Mouse (Mus musculus) forebrain, embryonic 15.5 days (tissue): ENCODE results near the gene Pkd2l1. TPM values are rescaled to one million over a fixed set of nuclear protein-coding genes. Genes with fewer than 3 reads are reported as not detected.
A peak's percentile ranks its signal among the peaks of the same experiment; 100 is the strongest.

Source experiments
- ATAC-seq: fragments of 200-750 bp; cut with Nextera tagmentation; replicated peaks from 2 replicates; pipeline ENCODE4 v1.8.0; 2017; ENCODE audit warnings: mild to moderate bottlenecking, moderate TSS enrichment, moderate library complexity
- H3K27ac ChIP-seq: fragments of 300-500 bp; sonication (generic); replicated peaks from 2 replicates; pipeline ENCODE4 v1.5.1; 2015; ENCODE audit warnings: mild to moderate bottlenecking, inconsistent platforms
- H3K27me3 ChIP-seq: fragments of 300-500 bp; sonication (generic); 2 replicates; pipeline ENCODE4 v1.6.1; 2015; ENCODE audit warnings: inconsistent platforms
- H3K36me3 ChIP-seq: fragments of 300-500 bp; sonication (generic); 2 replicates; pipeline ENCODE4 v1.6.1; 2015; ENCODE audit warnings: mild to moderate bottlenecking, inconsistent platforms
- H3K4me1 ChIP-seq: fragments of 300-500 bp; sonication (generic); 2 replicates; pipeline ENCODE4 v1.6.1; 2015; ENCODE audit warnings: inconsistent platforms
- H3K4me2 ChIP-seq: fragments of 300-500 bp; sonication (generic); replicated peaks from 2 replicates; pipeline ENCODE4 v1.6.1; 2015; ENCODE audit warnings: mild to moderate bottlenecking, inconsistent platforms
- H3K4me3 ChIP-seq: fragments of 300-500 bp; sonication (generic); 2 replicates; pipeline ENCODE4 v1.5.1; 2015; ENCODE audit warnings: mild to moderate bottlenecking, inconsistent platforms
- H3K9ac ChIP-seq: fragments of 300-500 bp; sonication (generic); replicated peaks from 2 replicates; pipeline ENCODE4 v1.6.1; 2015; ENCODE audit warnings: mild to moderate bottlenecking, inconsistent platforms
- H3K9me3 ChIP-seq: fragments of 300-500 bp; sonication (generic); 2 replicates; pipeline ENCODE4 v1.6.1; 2016; ENCODE audit warnings: inconsistent platforms
- WGBS: fragments of 180-500 bp; shearing (Covaris S2); methylation state at CpG from one replicate; pipeline ENCODE4 v1.1.7; 2015; ENCODE audit warnings: mixed read lengths; 5-methylcytosine and 5-hydroxymethylcytosine counted together
- polyA plus RNA-seq: library from polyadenylated mRNA; unstranded; fragments of >200 nt; fragmentation: Nextera tagmentation; extraction: Ambion mirVana; gene quantifications from 2 replicates; pipeline ENCODE4 v1.2.1, GENCODE M21; 2015

Gene Pkd2l1
- polyA plus RNA-seq, 1 experiment from 2014 or later: 0.13 TPM

GRCm38 (mm10) chr19:44148991-44149390 lies 43.3 kb downstream of the Pkd2l1 start:
- Histone ChIP-seq H3K27me3 (peaks cover 3% of the 10 kb centered on the region; the same call in 1 of the 2 replicates), H3K9me3 (no peaks in the 10 kb centered on the region), H3K4me1 (peaks cover 17% of the 10 kb centered on the region), H3K27ac (no peak overlapping the region), H3K36me3 (no peaks in the 10 kb centered on the region), H3K4me3 (no peak overlapping the region), H3K9ac (no peak overlapping the region), H3K4me2 (no peak overlapping the region)
- ATAC-seq: no peak
- WGBS: 85% methylated on average over 2 of the region's 2 CpGs

- no peak for ATAC-seq
- Histone ChIP-seq H3K36me3 (no peaks in the 10 kb centered on the region), H3K4me3 (no peak overlapping the region), H3K9ac (no peak overlapping the region), H3K4me1 (peaks cover 17% of the 10 kb centered on the region), H3K9me3 (no peaks in the 10 kb centered on the region), H3K4me2 (no peak overlapping the region), H3K27ac (no peak overlapping the region), H3K27me3 (peaks cover 3% of the 10 kb centered on the region; the same call in 1 of the 2 replicates)
- WGBS: 54% methylated on average over 2 of the region's 2 CpGs
These were observed 43.9 kb downstream of the Pkd2l1 start for GRCm38 (mm10) chr19:44148345-44148744.

- Histone ChIP-seq H3K27me3 (peaks cover 3% of the 10 kb centered on the region; the same call in 1 of the 2 replicates), H3K36me3 (peaks cover 13% of the 10 kb centered on the region), H3K9me3 (no peaks in the 10 kb centered on the region), H3K4me1 (peaks cover 17% of the 10 kb centered on the region), H3K4me2 (no peak overlapping the region), H3K9ac (no peak overlapping the region), H3K27ac (no peak overlapping the region), H3K4me3 (no peak overlapping the region)
- ATAC-seq: no peak
- 95% methylated on average over 8 of the region's 8 CpGs for WGBS
These were observed 45.3 kb downstream of the Pkd2l1 start for GRCm38 (mm10) chr19:44146951-44147350.

- WGBS: 57% methylated on average over 9 of the region's 9 CpGs
- H3K27ac ChIP-seq: peak overlapping the region; percentile 73
- H3K4me1 ChIP-seq: peaks cover 17% of the 10 kb centered on the region
- peak overlapping the region; percentile 85 for H3K9ac ChIP-seq
- peak overlapping the region; percentile 87 for H3K4me3 ChIP-seq
- H3K9me3 ChIP-seq: no peaks in the 10 kb centered on the region
- peaks cover 17% of the 10 kb centered on the region for H3K36me3 ChIP-seq
- peaks cover 3% of the 10 kb centered on the region; the same call in 1 of the 2 replicates for H3K27me3 ChIP-seq
- peak overlapping the region; percentile 81 for H3K4me2 ChIP-seq
- ATAC-seq: peak; percentile 67; the same call in 1 of the 2 replicates
These were observed 45.7 kb downstream of the Pkd2l1 start for GRCm38 (mm10) chr19:44146568-44146879.

- peak; percentile 96 for ATAC-seq
- H3K9me3 ChIP-seq: no peaks in the 10 kb centered on the region
- WGBS: 2% methylated on average over 46 of the region's 46 CpGs
These were observed 46.3 kb downstream of the Pkd2l1 start, which contains the start of gene Bloc1s2 for GRCm38 (mm10) chr19:44145702-44146567. Bloc1s2 (minus strand) TSS chr19:44146446.

GRCm38 (mm10) chr19:44144366-44144765 lies 47.9 kb downstream of the Pkd2l1 start:
- WGBS: 93% methylated on average over 9 of the region's 9 CpGs
- ATAC-seq: no peak
- Histone ChIP-seq H3K4me2 (no peak overlapping the region), H3K27ac (no peak overlapping the region), H3K36me3 (peaks cover 34% of the 10 kb centered on the region), H3K4me1 (peaks cover 17% of the 10 kb centered on the region), H3K9ac (no peak overlapping the region), H3K27me3 (no peaks in the 10 kb centered on the region), H3K4me3 (no peak overlapping the region), H3K9me3 (no peaks in the 10 kb centered on the region)

More at GRCm38 (mm10) chr19:44145702-44146567, 46.3 kb downstream of the Pkd2l1 start, which contains the start of gene Bloc1s2:
- Histone ChIP-seq H3K4me3 (peak within 1 kb of the TSS; percentile 87), H3K4me2 (peak within 1 kb of the TSS; percentile 81), H3K9ac (peak within 1 kb of the TSS; percentile 85), H3K27ac (peak within 1 kb of the TSS; percentile 73), H3K27me3 (peaks cover 3% of the 10 kb centered on the region; the same call in 1 of the 2 replicates), H3K4me1 (peaks cover 17% of the 10 kb centered on the region), H3K36me3 (peaks cover 22% of the 10 kb centered on the region)

GRCm38 (mm10) chr19:44135960-44136485 lies 56.2 kb downstream of the Pkd2l1 start:
- Histone ChIP-seq H3K9ac (peak overlapping the region; percentile 45), H3K27me3 (no peaks in the 10 kb centered on the region), H3K27ac (0 out of 2 replicates have a peak overlapping the region, but pooled peaks have one; percentile 9), H3K4me1 (peaks cover 14% of the 10 kb centered on the region), H3K4me2 (peak overlapping the region; percentile 55), H3K4me3 (peak overlapping the region; percentile 80), H3K36me3 (peaks cover 30% of the 10 kb centered on the region), H3K9me3 (no peaks in the 10 kb centered on the region)
- ATAC-seq: peak; percentile 34; the same call in 1 of the 2 replicates
- 26% methylated on average over 7 of the region's 7 CpGs for WGBS

DNA sequence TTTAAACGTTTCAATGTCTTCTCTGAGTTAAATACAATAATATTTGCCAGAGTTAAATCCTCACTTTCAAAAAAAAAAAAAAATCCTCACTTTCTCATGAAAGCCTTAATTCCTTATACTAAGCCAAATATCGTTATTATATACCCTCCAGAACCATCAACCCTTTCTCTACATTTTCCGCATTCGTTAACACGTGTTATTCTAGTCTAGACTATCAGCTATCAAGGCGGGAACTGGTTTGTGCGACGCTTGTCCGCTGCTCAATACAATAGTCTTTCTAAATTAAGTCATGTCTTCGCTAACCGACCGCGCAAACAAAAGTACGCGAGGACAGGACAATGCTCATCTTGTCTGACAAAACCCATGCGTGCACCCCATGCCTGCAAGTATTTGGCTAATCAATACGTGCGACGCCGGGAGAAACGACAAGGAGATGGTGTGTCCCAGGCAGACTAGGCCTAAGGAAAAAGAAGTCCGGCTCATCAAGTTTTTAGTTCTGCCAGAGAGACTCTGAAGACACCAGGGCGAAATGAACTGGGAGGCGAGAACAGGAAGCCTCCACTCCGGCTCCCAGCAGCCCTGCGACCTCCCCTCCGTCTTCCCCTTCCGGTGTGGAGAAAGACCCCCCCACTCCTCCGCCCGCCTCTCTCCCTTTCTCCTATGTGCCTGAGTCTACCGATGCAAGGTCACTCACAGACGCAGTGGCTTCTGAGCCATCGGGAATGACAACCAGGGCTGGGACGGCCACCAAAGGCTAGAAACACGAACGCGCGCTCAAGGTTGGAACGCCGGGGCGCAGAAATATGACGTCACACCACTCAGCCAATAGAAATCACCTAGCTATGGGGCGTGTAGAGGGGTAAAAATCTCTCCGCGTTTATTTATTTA lies 56.9 kb downstream of the Pkd2l1 start, which contains the start of gene Cwf19l1:
Cwf19l1 (minus strand) TSS at position 805 of the 888 bp plus-strand sequence.
- WGBS: under 1% methylated on average over 45 of the region's 45 CpGs
- peak; percentile 92 for ATAC-seq

GRCm38 (mm10) chr19:44132917-44133316 lies 59.3 kb downstream of the Pkd2l1 start:
- Histone ChIP-seq H3K4me1 (peaks cover 14% of the 10 kb centered on the region), H3K4me2 (no peak overlapping the region), H3K9me3 (no peaks in the 10 kb centered on the region), H3K9ac (no peak overlapping the region), H3K4me3 (no peak overlapping the region), H3K27ac (no peak overlapping the region), H3K36me3 (peaks cover 31% of the 10 kb centered on the region), H3K27me3 (no peaks in the 10 kb centered on the region)
- no peak for ATAC-seq
- WGBS: 90% methylated on average over 5 of the region's 5 CpGs

More for the DNA sequence above, 56.9 kb downstream of the Pkd2l1 start, which contains the start of gene Cwf19l1:
- H3K36me3 ChIP-seq: peaks cover 33% of the 10 kb centered on the region
- peak within 1 kb of the TSS; percentile 91 for H3K27ac ChIP-seq
- H3K4me3 ChIP-seq: peak within 1 kb of the TSS; percentile 80
- no peaks in the 10 kb centered on the region for H3K9me3 ChIP-seq
- H3K27me3 ChIP-seq: no peaks in the 10 kb centered on the region
- peak within 1 kb of the TSS; percentile 76 for H3K9ac ChIP-seq
- peaks cover 14% of the 10 kb centered on the region for H3K4me1 ChIP-seq
- peak within 1 kb of the TSS; percentile 80 for H3K4me2 ChIP-seq

DNA sequence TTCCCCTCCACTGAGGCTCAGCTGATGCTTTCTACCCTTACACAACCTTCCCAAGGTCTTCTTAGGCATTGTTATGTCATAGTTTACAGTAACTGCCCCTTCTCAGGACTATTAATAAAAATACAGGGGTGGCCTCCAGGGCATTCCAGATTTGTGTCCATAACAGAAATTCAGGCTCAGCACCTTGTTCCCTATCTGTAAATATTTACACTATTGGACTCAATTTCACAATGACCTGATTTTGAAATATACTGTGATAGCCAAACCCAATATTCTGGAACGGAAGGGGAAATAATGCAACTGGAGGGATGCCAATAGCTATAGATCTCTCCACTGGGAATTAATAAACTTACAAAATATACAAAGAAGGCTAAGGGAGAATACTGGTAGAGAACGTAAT lies 63.7 kb downstream of the Pkd2l1 start:
- no peak overlapping the region for H3K9ac ChIP-seq
- 93% methylated on average over 2 of the region's 2 CpGs for WGBS
- H3K4me1 ChIP-seq: no peaks in the 10 kb centered on the region
- no peak overlapping the region for H3K4me3 ChIP-seq
- ATAC-seq: no peak
- no peak overlapping the region for H3K27ac ChIP-seq
- peaks cover 67% of the 10 kb centered on the region for H3K36me3 ChIP-seq
- H3K9me3 ChIP-seq: no peaks in the 10 kb centered on the region
- no peaks in the 10 kb centered on the region for H3K27me3 ChIP-seq
- H3K4me2 ChIP-seq: no peak overlapping the region

- no peak overlapping the region for H3K4me2 ChIP-seq
- ATAC-seq: no peak
- H3K9ac ChIP-seq: no peak overlapping the region
- no peaks in the 10 kb centered on the region for H3K4me1 ChIP-seq
- H3K9me3 ChIP-seq: no peaks in the 10 kb centered on the region
- WGBS: 95% methylated on average over 10 of the region's 10 CpGs
- no peak overlapping the region for H3K27ac ChIP-seq
- peaks cover 74% of the 10 kb centered on the region for H3K36me3 ChIP-seq
- H3K27me3 ChIP-seq: no peaks in the 10 kb centered on the region
- no peak overlapping the region for H3K4me3 ChIP-seq
These were observed 64.3 kb downstream of the Pkd2l1 start for GRCm38 (mm10) chr19:44127729-44128497.
